Mouse (Mus musculus) C2C12 (cell line): ENCODE measurements around the gene Ttc38.
A peak's percentile ranks its signal among the peaks of the same experiment; 100 is the strongest.

Experiments
- CEBPB ChIP-seq: IDR thresholded peaks from one replicate; pipeline ENCODE4 v1.6.1; 2011; ENCODE audit warnings: low read depth, mild to moderate bottlenecking, control low read depth, moderate library complexity
- CTCF ChIP-seq: IDR thresholded peaks from one replicate; pipeline ENCODE4 v1.5.1; 2011; ENCODE audit not compliant: control insufficient read depth, insufficient read depth, insufficient read length
- FOSL1 ChIP-seq: IDR thresholded peaks from one replicate; pipeline ENCODE4 v1.8.0; 2011; ENCODE audit warnings: mild to moderate bottlenecking, low read length; ENCODE audit not compliant: poor library complexity, insufficient read depth, severe bottlenecking
- MAX ChIP-seq: IDR thresholded peaks from one replicate; pipeline ENCODE4 v1.6.1; 2011; ENCODE audit warnings: mild to moderate bottlenecking, control low read depth
- USF1 ChIP-seq: IDR thresholded peaks from one replicate; pipeline ENCODE4 v1.6.1; 2011; ENCODE audit warnings: low read depth, mild to moderate bottlenecking, control low read depth, moderate library complexity

DNA sequence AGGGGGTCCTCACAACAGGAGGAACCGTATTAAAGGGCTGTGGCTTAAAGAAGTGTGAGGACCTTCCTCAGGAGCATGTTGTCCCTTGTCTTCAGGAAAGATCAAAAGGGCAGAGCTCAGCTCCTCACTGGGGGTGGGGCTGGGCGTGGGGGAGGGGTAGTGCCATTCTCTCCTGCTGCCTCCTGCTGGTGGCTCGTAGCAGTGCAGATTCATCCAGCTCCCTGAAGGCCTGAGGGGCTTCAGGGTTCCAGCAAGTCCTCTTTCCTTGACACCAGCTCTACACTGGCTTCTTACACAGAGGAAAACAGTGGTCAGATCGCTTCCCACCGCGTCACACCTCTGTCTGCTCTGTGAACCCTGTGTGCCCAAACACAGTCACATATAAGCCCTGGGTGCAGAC lies 8.9 kb downstream of the Ttc38 start:
- TF ChIP-seq CTCF (peak; percentile 25), CEBPB (no peak), USF1 (no peak), FOSL1 (no peak), MAX (no peak)
